Mouse (Mus musculus): Measurements from ENCODE around the gene Abhd16b. TPM values are rescaled to one million over a fixed set of nuclear protein-coding genes. Genes with fewer than 3 reads are reported as not detected.

Abhd16b gene
- not detected in 2 replicates for polyA plus RNA-seq (2012; ENCODE audit: insufficient read depth, low replicate concordance)

- Histone ChIP-seq H3K4me3 (replicated peaks) (no peak within 1 kb of the TSS), H3K36me3 (replicated peaks; ENCODE audit: low read length) (no peaks in the 10 kb centered on the region)
- TF ChIP-seq GATA1 (IDR thresholded peaks at IDR 0.05; ENCODE audit: borderline replicate concordance, low read length) (no peak), FLI1 (IDR thresholded peaks at IDR 0.05; ENCODE audit: low read length) (no peak)
Observed at GRCm38 (mm10) chr2:181493156-181493927, at the start of gene Abhd16b. TSS of gene Abhd16b (plus strand) at chr2:181493206.

DNA sequence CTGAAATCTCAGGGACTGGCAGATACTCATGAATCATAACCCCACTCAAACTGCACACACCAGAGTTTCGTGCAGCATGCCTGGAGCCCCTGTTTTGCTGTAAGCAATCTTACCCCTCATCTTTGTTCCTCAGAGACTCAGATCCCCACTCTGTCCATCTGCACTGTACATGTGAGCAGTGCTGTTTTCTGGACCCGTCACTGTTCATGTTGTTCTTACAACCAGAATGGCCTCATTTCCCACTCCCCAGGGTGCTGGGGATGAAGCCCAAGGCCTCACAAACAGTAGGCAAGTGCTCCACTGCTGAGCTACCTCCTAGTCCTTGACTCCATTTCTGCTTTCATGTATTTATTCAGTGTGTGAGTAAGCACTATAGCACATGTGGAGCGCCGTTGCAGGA, 40.8 kb upstream of the Abhd16b start:
- Histone ChIP-seq H3K4me3 (replicated peaks) (no peak overlapping the region), H3K36me3 (replicated peaks; ENCODE audit: low read length) (no peaks in the 10 kb centered on the region), H3K27me3 (replicated peaks) (peaks cover 78% of the 10 kb centered on the region), H3K9me3 (peaks cover 14% of the 10 kb centered on the region), H3K4me1 (peaks cover 7% of the 10 kb centered on the region)
- TF ChIP-seq FLI1 (IDR thresholded peaks at IDR 0.05; ENCODE audit: low read length): no peak

More at GRCm38 (mm10) chr2:181493156-181493927, at the start of gene Abhd16b:
- no peaks in the 10 kb centered on the region for H3K9me3 ChIP-seq
- H3K27me3 ChIP-seq (replicated peaks): peaks cover 21% of the 10 kb centered on the region
- peaks cover 59% of the 10 kb centered on the region for H3K4me1 ChIP-seq

DNA sequence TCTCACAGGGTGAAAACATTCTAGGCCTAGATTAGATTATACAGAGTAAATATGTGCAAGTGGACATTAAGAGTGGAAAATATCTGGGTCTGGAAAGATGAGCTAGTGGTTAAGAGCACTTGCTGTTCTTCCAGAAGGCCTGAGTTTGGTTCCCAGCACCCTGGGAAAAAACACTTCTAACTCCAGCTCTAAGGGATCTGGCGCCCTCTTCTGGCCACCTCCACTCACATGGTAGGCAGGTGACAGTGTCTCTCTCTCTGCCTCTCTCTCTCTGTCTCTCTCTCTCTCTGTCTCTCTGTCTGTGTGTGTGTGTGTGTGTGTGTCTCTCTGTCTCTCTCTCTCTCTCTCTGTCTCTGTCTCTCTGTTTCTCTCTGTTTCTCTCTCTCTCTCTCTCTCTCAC, 39.7 kb upstream of the Abhd16b start:
- no peaks in the 10 kb centered on the region for H3K36me3 ChIP-seq (replicated peaks; ENCODE audit: low read length)
- peaks cover 13% of the 10 kb centered on the region for H3K4me1 ChIP-seq
- peaks cover 80% of the 10 kb centered on the region for H3K27me3 ChIP-seq (replicated peaks)

DNA sequence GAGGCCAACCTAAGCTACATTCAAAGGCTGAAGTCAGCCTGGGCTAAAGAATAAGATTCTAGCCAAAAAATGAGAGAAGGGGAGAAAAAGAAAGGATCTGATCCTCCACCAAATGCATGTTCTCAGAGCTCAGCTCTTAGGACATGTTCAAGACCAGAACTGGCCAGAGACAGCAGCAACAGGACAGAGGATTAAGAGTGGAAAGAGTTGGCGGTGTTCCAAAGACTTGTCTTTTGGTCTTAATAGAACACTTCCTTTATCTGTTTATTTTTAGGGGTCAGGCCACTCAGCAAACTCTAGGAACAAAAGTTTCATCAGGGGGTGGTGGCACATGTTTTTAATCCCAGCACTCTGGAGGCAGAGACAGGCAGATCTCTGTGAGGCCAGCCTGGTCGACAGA, 37.1 kb upstream of the Abhd16b start:
- peaks cover 14% of the 10 kb centered on the region for H3K9me3 ChIP-seq
- TF ChIP-seq GATA1 (IDR thresholded peaks at IDR 0.05; ENCODE audit: borderline replicate concordance, low read length) (no peak), FLI1 (IDR thresholded peaks at IDR 0.05; ENCODE audit: low read length) (no peak)
- H3K4me1 ChIP-seq: peaks cover 35% of the 10 kb centered on the region
- H3K27me3 ChIP-seq (replicated peaks): peaks cover 87% of the 10 kb centered on the region
- H3K4me3 ChIP-seq (replicated peaks): no peak overlapping the region
- no peaks in the 10 kb centered on the region for H3K36me3 ChIP-seq (replicated peaks; ENCODE audit: low read length)

More for the DNA sequence above, 39.7 kb upstream of the Abhd16b start:
- Histone ChIP-seq H3K4me3 (replicated peaks) (no peak overlapping the region), H3K9me3 (peaks cover 14% of the 10 kb centered on the region)
- TF ChIP-seq GATA1 (IDR thresholded peaks at IDR 0.05; ENCODE audit: borderline replicate concordance, low read length) (no peak), FLI1 (IDR thresholded peaks at IDR 0.05; ENCODE audit: low read length) (no peak)

- Histone ChIP-seq H3K4me1 (peaks cover 53% of the 10 kb centered on the region), H3K36me3 (replicated peaks; ENCODE audit: low read length) (no peaks in the 10 kb centered on the region), H3K4me3 (replicated peaks) (peak overlapping the region; percentile 94), H3K9me3 (peaks cover 6% of the 10 kb centered on the region), H3K27me3 (replicated peaks) (peaks cover 87% of the 10 kb centered on the region)
- TF ChIP-seq GATA1 (IDR thresholded peaks at IDR 0.05; ENCODE audit: borderline replicate concordance, low read length) (no peak), FLI1 (IDR thresholded peaks at IDR 0.05; ENCODE audit: low read length) (no peak)
Observed at GRCm38 (mm10) chr2:181457831-181458230, 35.2 kb upstream of the Abhd16b start.

GRCm38 (mm10) chr2:181458411-181459152, 34.4 kb upstream of the Abhd16b start:
- Histone ChIP-seq H3K4me3 (replicated peaks) (peak overlapping the region; percentile 94), H3K9me3 (no peaks in the 10 kb centered on the region), H3K27me3 (replicated peaks) (peaks cover 89% of the 10 kb centered on the region), H3K36me3 (replicated peaks; ENCODE audit: low read length) (no peaks in the 10 kb centered on the region), H3K4me1 (peaks cover 60% of the 10 kb centered on the region)
- no peak for TF ChIP-seq FLI1 (IDR thresholded peaks at IDR 0.05; ENCODE audit: low read length)

- Histone ChIP-seq H3K4me1 (peaks cover 63% of the 10 kb centered on the region), H3K9me3 (no peaks in the 10 kb centered on the region), H3K27me3 (replicated peaks) (peaks cover 92% of the 10 kb centered on the region), H3K4me3 (replicated peaks) (peak within 1 kb of the TSS; percentile 94), H3K36me3 (replicated peaks; ENCODE audit: low read length) (no peaks in the 10 kb centered on the region)
- no peak for TF ChIP-seq FLI1 (IDR thresholded peaks at IDR 0.05; ENCODE audit: low read length)
- TF ChIP-seq GATA1 (IDR thresholded peaks at IDR 0.05; ENCODE audit: borderline replicate concordance, low read length): no peak
Observed at GRCm38 (mm10) chr2:181459153-181459672, 33.8 kb upstream of the Abhd16b start, which contains the start of gene Zbtb46. TSS of gene Zbtb46 (minus strand) at chr2:181459426.

- peaks cover 92% of the 10 kb centered on the region for H3K27me3 ChIP-seq (replicated peaks)
- TF ChIP-seq FLI1 (IDR thresholded peaks at IDR 0.05; ENCODE audit: low read length) (no peak), GATA1 (IDR thresholded peaks at IDR 0.05; ENCODE audit: borderline replicate concordance, low read length) (no peak)
- H3K4me3 ChIP-seq (replicated peaks): peak overlapping the region; percentile 94
- no peaks in the 10 kb centered on the region for H3K36me3 ChIP-seq (replicated peaks; ENCODE audit: low read length)
- peaks cover 68% of the 10 kb centered on the region for H3K4me1 ChIP-seq
- H3K9me3 ChIP-seq: no peaks in the 10 kb centered on the region
Observed at GRCm38 (mm10) chr2:181459673-181460621, 33.1 kb upstream of the Abhd16b start.

DNA sequence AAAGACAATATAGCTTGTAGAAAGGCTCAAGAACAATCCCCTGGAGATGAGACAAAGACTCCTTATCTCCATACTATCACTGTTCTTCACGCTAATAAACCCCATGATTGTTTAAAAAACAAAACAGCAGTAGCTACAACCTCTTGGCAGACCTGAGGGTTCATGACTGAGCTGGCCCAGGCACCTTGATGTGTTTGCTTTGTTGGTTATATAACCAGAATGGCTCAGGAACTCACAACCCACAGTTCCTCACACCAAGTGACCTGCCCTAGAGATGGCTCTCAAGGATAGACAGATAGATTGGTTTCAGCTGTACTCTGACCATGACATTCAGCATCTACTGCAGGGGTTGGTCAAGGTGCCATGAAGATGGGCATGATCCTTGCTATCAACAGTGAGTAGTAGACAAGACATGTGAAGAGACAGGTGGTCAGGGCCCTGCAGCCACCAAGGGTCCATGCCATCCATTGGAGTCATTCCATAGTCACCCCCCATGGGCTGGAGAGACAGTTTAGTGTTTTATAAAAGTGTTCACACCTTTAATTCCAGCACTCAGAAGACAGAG, 31.4 kb upstream of the Abhd16b start:
- TF ChIP-seq GATA1 (IDR thresholded peaks at IDR 0.05; ENCODE audit: borderline replicate concordance, low read length) (no peak), FLI1 (IDR thresholded peaks at IDR 0.05; ENCODE audit: low read length) (no peak)
- Histone ChIP-seq H3K4me1 (peaks cover 70% of the 10 kb centered on the region), H3K27me3 (replicated peaks) (peaks cover 88% of the 10 kb centered on the region), H3K9me3 (no peaks in the 10 kb centered on the region), H3K36me3 (replicated peaks; ENCODE audit: low read length) (no peaks in the 10 kb centered on the region), H3K4me3 (replicated peaks) (peak overlapping the region; percentile 81)

Measured in megakaryocyte, embryonic 14.5 days (primary cell).